Mouse (Mus musculus) lung, postnatal 0 days (tissue): ENCODE measurements around the gene Ap3m1. TPM values are rescaled to one million over a fixed set of nuclear protein-coding genes. Genes with fewer than 3 reads are reported as not detected.

Source experiments
- ATAC-seq: fragments of 200-750 bp; cut with Nextera tagmentation; 2 replicates; pipeline ENCODE4 v1.8.0; 2017; ENCODE audit warnings: moderate library complexity
- DNase-seq: peaks from one replicate; pipeline ENCODE4 v3.0.0-alpha.2; 2016; ENCODE audit warnings: low spot score
- H3K27ac ChIP-seq: fragments of 300-500 bp; sonication (generic); 2 replicates; pipeline ENCODE4 v1.5.1; 2014; ENCODE audit warnings: antibody characterized with exemption, mild to moderate bottlenecking, low read length, mixed read lengths
- H3K27me3 ChIP-seq: fragments of 300-500 bp; sonication (generic); replicated peaks from 2 replicates; pipeline ENCODE4 v1.6.1; 2014; ENCODE audit warnings: low read length, mixed read lengths; ENCODE audit not compliant: insufficient read depth
- H3K36me3 ChIP-seq: fragments of 300-500 bp; sonication (generic); 2 replicates; pipeline ENCODE4 v1.6.1; 2014; ENCODE audit warnings: low read length, mixed read lengths; ENCODE audit not compliant: insufficient read depth
- H3K4me1 ChIP-seq: fragments of 300-500 bp; sonication (generic); 2 replicates; pipeline ENCODE4 v1.6.1; 2014; ENCODE audit warnings: antibody characterized with exemption, low read depth, low read length, mixed read lengths; ENCODE audit not compliant: insufficient read depth
- H3K4me2 ChIP-seq: fragments of 300-500 bp; sonication (generic); replicated peaks from 2 replicates; pipeline ENCODE4 v1.6.1; 2014; ENCODE audit warnings: low read depth, mild to moderate bottlenecking, low read length, moderate library complexity, mixed read lengths
- H3K4me3 ChIP-seq: fragments of 300-500 bp; sonication (generic); 2 replicates; pipeline ENCODE4 v1.5.1; 2014; ENCODE audit warnings: low read depth, low read length
- H3K9ac ChIP-seq: fragments of 300-500 bp; sonication (generic); replicated peaks from 2 replicates; pipeline ENCODE4 v1.6.1; 2014; ENCODE audit warnings: low read depth, mild to moderate bottlenecking
- H3K9me3 ChIP-seq: fragments of 300-500 bp; sonication (generic); 2 replicates; pipeline ENCODE4 v1.6.1; 2016; ENCODE audit warnings: low read length, mixed read lengths
- CTCF ChIP-seq: IDR thresholded peaks from 2 replicates; pipeline ENCODE4 v1.5.1; 2016; ENCODE audit warnings: antibody characterized with exemption, mild to moderate bottlenecking
- EP300 ChIP-seq: IDR thresholded peaks from 2 replicates; pipeline ENCODE4 v1.6.1; 2016; ENCODE audit warnings: antibody characterized with exemption, mild to moderate bottlenecking, control low read depth
- WGBS: fragments of 180-500 bp; shearing (Covaris S2); extraction: QIAGEN DNeasy Blood & Tissue Kit; methylation state at CpG from one replicate; pipeline ENCODE4 v1.1.7; 2014; 5-methylcytosine and 5-hydroxymethylcytosine counted together
- polyA plus RNA-seq: library from polyadenylated mRNA; unstranded; fragments of >200 nt; fragmentation: Nextera tagmentation; extraction: Ambion mirVana; gene quantifications from 2 replicates; pipeline ENCODE4 v1.2.1, GENCODE M21; 2015

The Ap3m1 gene
- polyA plus RNA-seq, 1 experiment from 2014 or later = 39.3 TPM

DNA sequence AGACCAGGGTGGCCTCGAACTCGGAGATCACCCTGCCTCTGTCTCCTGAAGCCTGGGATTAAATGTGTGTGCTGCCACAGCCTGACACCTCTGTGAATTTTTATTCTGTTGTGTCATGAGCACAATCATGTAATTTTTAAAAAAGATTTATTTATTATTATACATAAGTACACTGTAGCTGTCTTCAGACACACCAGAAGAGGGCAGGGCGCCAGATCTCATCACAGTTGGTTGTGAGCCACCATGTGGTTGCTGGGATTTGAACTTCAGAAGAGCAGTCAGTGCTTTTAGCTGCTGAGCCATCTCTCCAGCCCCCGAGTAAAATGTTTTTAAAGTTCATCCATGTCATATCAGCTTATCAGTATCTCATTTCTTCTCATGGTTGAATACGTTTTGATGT, 33.4 kb upstream of the Ap3m1 start:
- Histone ChIP-seq H3K4me1 (peaks cover 17% of the 10 kb centered on the region), H3K27ac (0 out of 2 replicates have a peak overlapping the region, but pooled peaks have one; percentile 6), H3K36me3 (no peaks in the 10 kb centered on the region), H3K9me3 (no peaks in the 10 kb centered on the region), H3K27me3 (no peaks in the 10 kb centered on the region), H3K4me3 (no peak overlapping the region), H3K9ac (no peak overlapping the region), H3K4me2 (no peak overlapping the region)
- ATAC-seq = no peak
- no peak for DNase-seq
- 75% methylated on average over 5 of the region's 5 CpGs for WGBS
- no peak for TF ChIP-seq CTCF
- TF ChIP-seq EP300 = no peak

GRCm38 (mm10) chr14:21082823-21083222, 30.5 kb upstream of the Ap3m1 start:
- Histone ChIP-seq H3K9me3 (no peaks in the 10 kb centered on the region), H3K4me1 (peaks cover 13% of the 10 kb centered on the region), H3K9ac (no peak overlapping the region), H3K27ac (no peak overlapping the region), H3K27me3 (no peaks in the 10 kb centered on the region), H3K4me3 (no peak overlapping the region), H3K36me3 (no peaks in the 10 kb centered on the region), H3K4me2 (no peak overlapping the region)
- ATAC-seq = peak; percentile 55; the same call in 1 of the 2 replicates
- WGBS = 65% methylated on average over 1 of the region's 1 CpGs
- no peak for DNase-seq
- TF ChIP-seq CTCF (no peak), EP300 (peak; percentile 45)

DNA sequence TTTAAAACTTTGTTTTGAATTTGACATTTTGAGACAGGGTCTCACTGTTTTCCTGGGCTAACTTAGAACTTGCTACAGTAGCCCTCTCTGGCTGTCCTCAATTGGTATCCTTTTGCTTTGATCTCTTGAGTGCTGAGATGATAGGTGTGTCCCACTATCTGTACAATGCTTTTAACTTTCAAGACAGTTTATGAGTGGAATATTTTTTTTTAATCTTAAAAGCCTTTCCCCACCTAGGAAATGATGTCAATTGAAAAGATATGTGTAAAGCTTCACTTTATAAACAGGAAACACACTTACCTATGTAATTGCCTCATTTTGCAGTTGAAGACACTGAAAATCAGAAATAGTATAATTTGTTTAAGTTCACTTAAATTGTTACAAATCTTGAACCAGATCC, 26.2 kb upstream of the Ap3m1 start:
- Histone ChIP-seq H3K4me2 (no peak overlapping the region), H3K27me3 (no peaks in the 10 kb centered on the region), H3K36me3 (no peaks in the 10 kb centered on the region), H3K9ac (no peak overlapping the region), H3K4me3 (no peak overlapping the region), H3K9me3 (no peaks in the 10 kb centered on the region), H3K27ac (no peak overlapping the region), H3K4me1 (peaks cover 10% of the 10 kb centered on the region; the same call in 1 of the 2 replicates)
- ATAC-seq (no peak), DNase-seq (no peak)
- TF ChIP-seq CTCF (no peak), EP300 (no peak)

DNA sequence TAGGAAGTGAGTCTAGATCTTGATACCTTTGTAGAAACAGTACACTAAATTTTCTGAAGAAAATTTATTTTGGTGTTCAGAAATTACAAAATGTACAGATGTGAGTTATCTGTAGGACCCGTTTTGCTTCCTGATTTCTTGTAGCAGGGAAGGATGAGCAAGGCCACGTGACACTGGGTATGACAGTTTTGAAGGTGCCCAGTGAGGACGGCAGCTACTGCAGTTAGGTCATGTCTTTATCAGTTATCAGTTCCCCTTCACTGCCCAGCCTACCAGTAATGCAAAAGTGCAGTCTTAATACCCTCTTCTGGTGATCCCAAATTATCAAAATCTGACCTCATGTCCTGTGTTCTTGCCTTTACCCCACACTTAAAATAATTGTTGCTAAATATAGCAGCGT, 25.6 kb upstream of the Ap3m1 start:
- Histone ChIP-seq H3K36me3 (no peaks in the 10 kb centered on the region), H3K27ac (no peak overlapping the region), H3K4me1 (peaks cover 10% of the 10 kb centered on the region; the same call in 1 of the 2 replicates), H3K9me3 (no peaks in the 10 kb centered on the region), H3K4me2 (no peak overlapping the region), H3K9ac (no peak overlapping the region), H3K4me3 (no peak overlapping the region), H3K27me3 (no peaks in the 10 kb centered on the region)
- TF ChIP-seq CTCF = no peak
- no peak for TF ChIP-seq EP300
- ATAC-seq = no peak
- WGBS = 74% methylated on average over 4 of the region's 4 CpGs
- no peak for DNase-seq

DNA sequence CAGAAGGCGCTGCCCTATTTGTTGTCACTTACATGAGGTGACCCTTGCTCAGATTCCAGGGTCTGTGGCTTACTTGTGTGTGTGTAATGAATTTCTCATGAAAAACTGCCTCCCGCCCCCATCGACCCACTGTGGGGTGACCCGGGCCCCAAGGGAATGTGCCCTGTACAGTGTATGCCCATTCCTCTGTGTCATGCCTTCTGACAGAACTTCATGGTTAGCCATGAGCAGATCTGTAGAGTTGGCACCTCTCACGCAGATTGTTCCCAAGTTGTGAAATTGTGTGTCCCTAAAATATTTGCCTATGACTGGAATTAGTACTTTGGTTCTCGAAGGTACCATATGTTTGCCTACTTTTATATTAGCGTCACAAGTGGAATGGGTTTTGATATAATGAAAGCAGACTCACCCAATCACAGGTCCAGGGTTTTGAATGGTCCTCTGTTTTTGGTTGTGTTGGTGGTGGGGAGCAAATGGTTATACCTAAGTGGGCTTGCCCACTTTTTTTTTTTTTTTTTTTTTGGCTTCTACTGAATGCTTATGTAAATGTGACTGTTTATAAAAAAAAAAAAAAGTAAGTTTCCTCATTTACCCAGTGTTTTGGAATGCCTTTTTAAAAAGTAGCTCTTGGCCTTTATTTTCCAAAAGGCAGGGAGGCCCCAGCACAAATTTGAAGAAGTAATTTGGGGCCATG, 24.3 kb upstream of the Ap3m1 start:
- peak overlapping the region; percentile 33; the same call in 1 of the 2 replicates for H3K9ac ChIP-seq
- no peaks in the 10 kb centered on the region for H3K27me3 ChIP-seq
- no peak for TF ChIP-seq EP300
- no peak for TF ChIP-seq CTCF
- 18% methylated on average over 7 of the region's 7 CpGs for WGBS
- ATAC-seq = peak; percentile 21; the same call in 1 of the 2 replicates
- H3K9me3 ChIP-seq = no peaks in the 10 kb centered on the region
- DNase-seq = peak; percentile 53
- H3K36me3 ChIP-seq = no peaks in the 10 kb centered on the region
- peak overlapping the region; percentile 68 for H3K4me2 ChIP-seq
- peak overlapping the region; percentile 83 for H3K27ac ChIP-seq
- peaks cover 10% of the 10 kb centered on the region; the same call in 1 of the 2 replicates for H3K4me1 ChIP-seq
- peak overlapping the region; percentile 58 for H3K4me3 ChIP-seq

- under 1% methylated on average over 57 of the region's 59 CpGs for WGBS
- Histone ChIP-seq H3K27me3 (no peaks in the 10 kb centered on the region), H3K9me3 (no peaks in the 10 kb centered on the region), H3K36me3 (no peaks in the 10 kb centered on the region), H3K27ac (peak overlapping the region; percentile 83), H3K4me1 (peaks cover 10% of the 10 kb centered on the region; the same call in 1 of the 2 replicates), H3K9ac (peak overlapping the region; percentile 33; the same call in 1 of the 2 replicates), H3K4me2 (peak overlapping the region; percentile 68), H3K4me3 (peak overlapping the region; percentile 58)
- TF ChIP-seq EP300 = no peak
- TF ChIP-seq CTCF = peak; percentile 5; the same call in 1 of the 2 replicates
- DNase-seq (peak; percentile 97), ATAC-seq (peak; percentile 99)
Measured at GRCm38 (mm10) chr14:21075751-21076500, 23.6 kb upstream of the Ap3m1 start.
